Mouse (Mus musculus) hindbrain, postnatal 0 days (tissue): ENCODE results near the gene Ppfibp1. TPM values are rescaled to one million over a fixed set of nuclear protein-coding genes. Genes with fewer than 3 reads are reported as not detected.

ENCODE experiments used
- ATAC-seq: fragments of 200-750 bp; cut with Nextera tagmentation; 2 replicates; pipeline ENCODE4 v1.8.0; 2017; ENCODE audit warnings: mild to moderate bottlenecking, moderate TSS enrichment, moderate library complexity
- DNase-seq: peaks from one replicate; pipeline ENCODE4 v3.0.0-alpha.2; 2015; ENCODE audit warnings: low spot score
- H3K27ac ChIP-seq: fragments of 300-500 bp; sonication (generic); 2 replicates; pipeline ENCODE4 v1.5.1; 2014; ENCODE audit warnings: mild to moderate bottlenecking
- H3K27me3 ChIP-seq: fragments of 300-500 bp; sonication (generic); 2 replicates; pipeline ENCODE4 v1.6.1; 2014; ENCODE audit warnings: low read length, mixed read lengths; ENCODE audit not compliant: insufficient read depth
- H3K36me3 ChIP-seq: fragments of 300-500 bp; sonication (generic); 2 replicates; pipeline ENCODE4 v1.6.1; 2014; ENCODE audit warnings: low read length, mixed read lengths; ENCODE audit not compliant: insufficient read depth
- H3K4me1 ChIP-seq: fragments of 300-500 bp; sonication (generic); 2 replicates; pipeline ENCODE4 v1.6.1; 2014; ENCODE audit warnings: antibody characterized with exemption, low read length, mixed read lengths; ENCODE audit not compliant: insufficient read depth
- H3K4me2 ChIP-seq: fragments of 300-500 bp; sonication (generic); 2 replicates; pipeline ENCODE4 v1.6.1; 2014; ENCODE audit warnings: low read depth, mild to moderate bottlenecking, low read length, moderate library complexity, mixed read lengths
- H3K4me3 ChIP-seq: fragments of 300-500 bp; sonication (generic); 2 replicates; pipeline ENCODE4 v1.5.1; 2014; ENCODE audit warnings: low read length
- H3K9ac ChIP-seq: fragments of 300-500 bp; sonication (generic); replicated peaks from 2 replicates; pipeline ENCODE4 v1.6.1; 2014; ENCODE audit warnings: mild to moderate bottlenecking, low read length, moderate library complexity, mixed read lengths
- H3K9me3 ChIP-seq: fragments of 300-500 bp; sonication (generic); 2 replicates; pipeline ENCODE4 v1.6.1; 2016; ENCODE audit warnings: low read length, mixed read lengths
- CTCF ChIP-seq: IDR thresholded peaks from 2 replicates; pipeline ENCODE4 v1.5.1; 2016; ENCODE audit warnings: antibody characterized with exemption, control low read depth, low read depth
- WGBS: fragments of 180-500 bp; shearing (Covaris S2); extraction: QIAGEN DNeasy Blood & Tissue Kit; methylation state at CpG from one replicate; pipeline ENCODE4 v1.1.7; 2014; 5-methylcytosine and 5-hydroxymethylcytosine counted together
- polyA plus RNA-seq: library from polyadenylated mRNA; unstranded; fragments of >200 nt; fragmentation: Nextera tagmentation; extraction: Ambion mirVana; gene quantifications from 2 replicates; pipeline ENCODE4 v1.2.1, GENCODE M21; 2015
- total RNA-seq: library from RNA; depleted of rRNA; stranded (reverse); fragments of >200 nt; gene quantifications from 2 replicates; pipeline ENCODE4 v1.2.3, GENCODE M21; 2014

Gene Ppfibp1
- total and polyA plus RNA-seq, 2 experiments from 2014 or later = 16.3 to 26.8 TPM

GRCm38 (mm10) chr6:146906000-146906786, 17.9 kb downstream of the Ppfibp1 start:
- H3K9ac ChIP-seq = no peak overlapping the region
- 0 out of 2 replicates have a peak, but pooled peaks cover 6% of the 10 kb centered on the region for H3K4me1 ChIP-seq
- no peaks in the 10 kb centered on the region for H3K36me3 ChIP-seq
- no peak for DNase-seq
- H3K4me3 ChIP-seq = no peak overlapping the region
- H3K4me2 ChIP-seq = no peak overlapping the region
- no peaks in the 10 kb centered on the region for H3K27me3 ChIP-seq
- H3K9me3 ChIP-seq = no peaks in the 10 kb centered on the region
- no peak for ATAC-seq
- TF ChIP-seq CTCF = no peak
- no peak overlapping the region for H3K27ac ChIP-seq
- WGBS = 83% methylated on average over 3 of the region's 3 CpGs

DNA sequence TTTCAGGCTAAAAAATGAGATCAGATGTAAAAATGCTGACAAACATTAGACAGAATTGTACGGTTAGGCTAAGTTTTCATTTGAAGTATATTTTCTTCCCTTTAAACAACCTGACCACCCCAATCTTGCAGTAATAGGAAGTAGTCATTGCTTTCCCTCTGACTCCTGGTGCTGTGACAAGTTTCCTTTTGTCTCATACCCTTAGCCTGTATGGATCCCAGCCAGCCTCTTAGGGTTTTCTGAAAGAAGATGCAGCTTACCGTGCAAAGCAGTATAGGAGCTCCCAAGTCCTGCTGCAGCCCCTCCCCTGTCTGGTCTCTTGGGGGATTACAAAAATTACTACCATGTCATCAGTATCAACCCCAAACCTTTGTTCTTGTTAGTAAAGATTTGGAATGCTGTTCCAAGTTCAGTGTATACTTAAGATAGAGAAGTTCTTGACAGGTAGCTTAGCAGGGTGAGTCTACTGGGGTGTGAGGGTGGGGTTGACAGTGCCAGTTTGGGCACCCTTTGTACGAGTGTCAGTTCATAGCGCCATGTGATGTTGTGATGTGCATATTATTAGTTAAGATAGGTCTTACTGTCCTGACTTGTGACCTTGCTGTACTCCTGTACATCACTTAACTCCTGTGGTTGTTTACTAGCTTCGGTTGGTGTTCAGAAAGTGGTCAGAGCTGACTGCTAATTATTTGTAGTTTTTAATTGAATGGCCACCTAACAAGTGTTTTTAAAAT, 18.9 kb downstream of the Ppfibp1 start:
- WGBS = 72% methylated on average over 5 of the region's 5 CpGs
- Histone ChIP-seq H3K27ac (no peak overlapping the region), H3K4me2 (no peak overlapping the region), H3K9me3 (no peaks in the 10 kb centered on the region), H3K36me3 (no peaks in the 10 kb centered on the region), H3K27me3 (no peaks in the 10 kb centered on the region), H3K4me3 (no peak overlapping the region), H3K9ac (no peak overlapping the region), H3K4me1 (0 out of 2 replicates have a peak, but pooled peaks cover 6% of the 10 kb centered on the region)
- DNase-seq = no peak
- no peak for TF ChIP-seq CTCF
- no peak for ATAC-seq

DNA sequence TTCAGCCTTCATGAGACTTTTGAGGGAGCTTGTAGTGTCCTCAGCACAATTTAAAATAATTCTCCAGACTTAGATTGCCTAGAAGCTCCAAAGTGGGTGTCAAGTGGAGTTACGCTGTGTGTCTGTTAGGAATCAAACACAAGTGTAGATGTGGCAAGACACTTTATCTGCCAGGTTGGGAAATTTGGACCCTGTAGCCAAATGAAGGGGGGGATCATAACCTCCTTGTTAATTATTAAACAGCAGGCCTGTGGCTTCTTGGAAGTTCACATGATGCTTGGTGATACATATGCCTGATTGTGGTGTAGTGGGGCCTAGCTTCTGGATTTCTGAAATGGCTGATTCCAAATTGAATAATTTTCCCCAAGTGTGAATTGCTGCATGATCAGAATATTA, 19.5 kb downstream of the Ppfibp1 start:
- no peak overlapping the region for H3K4me3 ChIP-seq
- H3K9me3 ChIP-seq = no peaks in the 10 kb centered on the region
- 0 out of 2 replicates have a peak, but pooled peaks cover 6% of the 10 kb centered on the region for H3K4me1 ChIP-seq
- no peak overlapping the region for H3K9ac ChIP-seq
- DNase-seq (no peak), ATAC-seq (no peak)
- H3K27ac ChIP-seq = no peak overlapping the region
- H3K27me3 ChIP-seq = no peaks in the 10 kb centered on the region
- TF ChIP-seq CTCF = no peak
- no peak overlapping the region for H3K4me2 ChIP-seq
- H3K36me3 ChIP-seq = no peaks in the 10 kb centered on the region
- 95% methylated on average over 1 of the region's 1 CpGs for WGBS

DNA sequence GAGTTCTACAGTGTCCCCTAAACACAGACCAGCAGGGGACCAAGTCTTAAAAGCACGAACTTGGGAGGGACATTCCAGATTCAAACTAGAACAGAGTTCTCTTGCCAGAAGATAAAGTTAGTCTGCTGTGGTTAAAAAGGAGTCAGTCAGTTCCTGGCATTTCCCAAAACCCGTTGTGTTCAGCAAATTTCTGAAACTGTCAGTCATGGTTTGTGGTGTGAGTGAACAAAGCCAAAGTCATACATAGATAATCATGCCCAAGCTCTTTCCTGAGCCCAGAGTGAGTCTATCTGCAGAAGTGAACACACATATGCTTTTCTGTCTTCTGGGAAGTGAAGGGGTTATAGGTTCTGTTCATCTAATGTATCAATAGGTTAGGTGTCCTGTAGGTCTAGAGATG, 20.5 kb downstream of the Ppfibp1 start:
- Histone ChIP-seq H3K27ac (no peak overlapping the region), H3K9me3 (no peaks in the 10 kb centered on the region), H3K9ac (no peak overlapping the region), H3K4me2 (no peak overlapping the region), H3K4me1 (0 out of 2 replicates have a peak, but pooled peaks cover 6% of the 10 kb centered on the region), H3K4me3 (no peak overlapping the region), H3K27me3 (no peaks in the 10 kb centered on the region), H3K36me3 (no peaks in the 10 kb centered on the region)
- no peak for DNase-seq
- no peak for TF ChIP-seq CTCF
- ATAC-seq = no peak
- 51% methylated on average over 2 of the region's 2 CpGs for WGBS

GRCm38 (mm10) chr6:146909725-146910489, 21.6 kb downstream of the Ppfibp1 start:
- ATAC-seq = no peak
- H3K27ac ChIP-seq = no peak overlapping the region

GRCm38 (mm10) chr6:146910801-146911200, 22.5 kb downstream of the Ppfibp1 start:
- DNase-seq (no peak), ATAC-seq (no peak)
- Histone ChIP-seq H3K9ac (no peak overlapping the region), H3K4me1 (0 out of 2 replicates have a peak, but pooled peaks cover 6% of the 10 kb centered on the region), H3K4me3 (no peak overlapping the region), H3K9me3 (no peaks in the 10 kb centered on the region), H3K27ac (no peak overlapping the region), H3K4me2 (no peak overlapping the region), H3K27me3 (no peaks in the 10 kb centered on the region), H3K36me3 (no peaks in the 10 kb centered on the region)
- WGBS = 89% methylated on average over 2 of the region's 2 CpGs
- no peak for TF ChIP-seq CTCF

More at GRCm38 (mm10) chr6:146909725-146910489, 21.6 kb downstream of the Ppfibp1 start:
- no peaks in the 10 kb centered on the region for H3K27me3 ChIP-seq
- no peak for TF ChIP-seq CTCF
- H3K4me2 ChIP-seq = no peak overlapping the region
- H3K4me1 ChIP-seq = 0 out of 2 replicates have a peak, but pooled peaks cover 6% of the 10 kb centered on the region
- DNase-seq = no peak
- WGBS = 81% methylated on average over 5 of the region's 5 CpGs
- no peaks in the 10 kb centered on the region for H3K36me3 ChIP-seq
- H3K9ac ChIP-seq = no peak overlapping the region
- no peak overlapping the region for H3K4me3 ChIP-seq
- no peaks in the 10 kb centered on the region for H3K9me3 ChIP-seq
